10 mouse cellular contexts compared by ENCODE assay signal in the genomic region with DNA sequence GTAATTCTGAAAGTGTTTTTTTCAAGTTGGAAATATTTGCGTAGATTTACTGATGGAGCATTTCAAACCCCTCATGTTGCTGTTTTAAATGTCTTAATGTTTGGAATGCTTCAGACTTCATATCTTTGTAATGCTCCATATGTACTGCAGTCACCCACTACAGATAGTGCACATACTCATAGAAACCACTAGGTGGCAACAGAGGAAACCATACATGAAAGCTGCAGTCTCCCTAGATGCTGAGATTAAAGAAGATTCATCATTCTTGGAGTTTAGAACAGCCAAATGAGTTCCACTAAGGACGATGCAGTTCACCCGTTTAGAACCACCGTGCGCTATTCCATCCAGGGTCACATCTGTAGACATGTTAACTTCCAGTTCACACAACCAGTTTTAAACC. TPM values are rescaled to one million over a fixed set of nuclear protein-coding genes. Genes with fewer than 3 reads are reported as not detected.
A peak's percentile ranks its signal among the peaks of the same experiment; 100 is the strongest.
DNase-seq lines count a peak whose midpoint lies in the region; ATAC-seq and TF ChIP-seq lines count a peak whose summit lies in the region.
"Had no signal": no experiment of that assay in that cellular context is flagged by ENCODE, and none has a peak within 500 bp of the region (broad histone marks: within the 10 kb centered on the region; RNA-seq: fewer than 3 reads in every experiment).

No protein-coding gene starts in this region.

- no peak overlapping the region for H3K9ac ChIP-seq in forebrain, embryonic 13.5 days
- no peak overlapping the region for H3K9ac ChIP-seq in lung, postnatal 0 days (replicated peaks; ENCODE audit: low read depth)

- intact Hi-C loops in heart, postnatal 36 days (cut with DNase I) = loop anchor here (1.0 to 5.0 kb wide), 3 partner anchors 60 to 292 kb away; a partner anchor contains a TSS

- DNase-seq in heart, adult 8-10 months (ENCODE audit: low spot score) = peak; percentile 18
- no peak for DNase-seq in heart, postnatal 36 days
- peak; percentile 54 for DNase-seq in thymus, postnatal 0 days (ENCODE audit: low spot score)
- no peak for DNase-seq in thymus, adult 2 months
- peak; percentile 87 for DNase-seq in lung, postnatal 0 days (ENCODE audit: low spot score)
- DNase-seq in spleen, postnatal 36 days (ENCODE audit: low spot score in 2 of 2) = no peak
- DNase-seq in adrenal gland, adult 8-10 months = no peak

- H3K36me3 ChIP-seq in thymus, adult 2 months (ENCODE audit: control insufficient read depth, insufficient read depth, low read length) = no peaks in the 10 kb centered on the region
- H3K36me3 ChIP-seq in forebrain, embryonic 13.5 days (ENCODE audit: poor library complexity, severe bottlenecking) = no peaks in the 10 kb centered on the region
- H3K36me3 ChIP-seq in lung, postnatal 0 days (ENCODE audit: insufficient read depth, low read length) = no peaks in the 10 kb centered on the region

- no peak for TF ChIP-seq EP300 in lung, postnatal 0 days (IDR thresholded peaks at IDR 0.05)

- no peak overlapping the region for H3K4me3 ChIP-seq in thymus, adult 2 months (ENCODE audit: control insufficient read depth, insufficient read depth, low read length)
- no peak overlapping the region for H3K4me3 ChIP-seq in forebrain, embryonic 13.5 days
- no peak overlapping the region for H3K4me3 ChIP-seq in lung, postnatal 0 days (ENCODE audit: low read depth, low read length)

- H3K9me3 ChIP-seq in forebrain, embryonic 13.5 days (replicated peaks) = no peaks in the 10 kb centered on the region
- no peaks in the 10 kb centered on the region for H3K9me3 ChIP-seq in lung, postnatal 0 days (ENCODE audit: low read length)

- no peaks in the 10 kb centered on the region for H3K27me3 ChIP-seq in thymus, adult 2 months (ENCODE audit: control insufficient read depth, insufficient read depth, low read length)
- peaks cover 4% of the 10 kb centered on the region; the same call in 1 of the 2 replicates for H3K27me3 ChIP-seq in forebrain, embryonic 13.5 days
- no peaks in the 10 kb centered on the region for H3K27me3 ChIP-seq in lung, postnatal 0 days (replicated peaks; ENCODE audit: insufficient read depth, low read length)

- peaks cover 3% of the 10 kb centered on the region; the same call in 1 of the 2 replicates for H3K4me1 ChIP-seq in thymus, adult 2 months (replicated peaks; ENCODE audit: control insufficient read depth, insufficient read depth, low read length)
- H3K4me1 ChIP-seq in forebrain, embryonic 13.5 days = peaks cover 5% of the 10 kb centered on the region
- no peaks in the 10 kb centered on the region for H3K4me1 ChIP-seq in lung, postnatal 0 days (ENCODE audit: insufficient read depth, low read depth, low read length)

- no peak for TF ChIP-seq POLR2A in thymus, adult 2 months (IDR thresholded peaks at IDR 0.05; ENCODE audit: control insufficient read depth, extremely low read depth, insufficient read depth, low read length, poor library complexity)

- no peak overlapping the region for H3K27ac ChIP-seq in thymus, adult 2 months (ENCODE audit: control insufficient read depth, insufficient read depth, low read length)
- H3K27ac ChIP-seq in forebrain, embryonic 13.5 days = no peak overlapping the region
- no peak overlapping the region for H3K27ac ChIP-seq in lung, postnatal 0 days (ENCODE audit: low read length)

- no peak for TF ChIP-seq CTCF in thymus, adult 2 months (IDR thresholded peaks at IDR 0.05; ENCODE audit: borderline replicate concordance, control insufficient read depth, extremely low read depth, insufficient read depth, low read length, poor library complexity)
- peak; percentile 89 for TF ChIP-seq CTCF in lung, postnatal 0 days (IDR thresholded peaks at IDR 0.05)

- no peak overlapping the region for H3K4me2 ChIP-seq in forebrain, embryonic 13.5 days
- H3K4me2 ChIP-seq in lung, postnatal 0 days (replicated peaks; ENCODE audit: low read depth, low read length) = no peak overlapping the region

- ATAC-seq in forebrain, embryonic 13.5 days = peak; percentile 86
- peak; percentile 73 for ATAC-seq in lung, postnatal 0 days

- WGBS in thymus, adult 2 months = 20% methylated on average over 5 of the region's 5 CpGs
- 18% methylated on average over 5 of the region's 5 CpGs for WGBS in forebrain, embryonic 13.5 days
- WGBS in lung, postnatal 0 days = 11% methylated on average over 5 of the region's 5 CpGs

RNA-seq across cellular contexts. Expression of a gene that starts 0.8 kb away (rescaled TPM):
- not detected for total RNA-seq in heart, adult 8-10 months (2022)
- not detected for total RNA-seq in heart, postnatal 36 days (2021)
- 0.10 TPM in 1 of 2 replicates, not detected in the other for polyA plus RNA-seq in thymus, postnatal 0 days (2015; fragmentation: Nextera tagmentation; extraction: Ambion mirVana)
- not detected in 2 replicates for polyA plus RNA-seq in thymus, adult 2 months (2012; rRNA removed)
- not detected in 2 replicates for polyA plus RNA-seq in forebrain, embryonic 13.5 days (2015; fragmentation: Nextera tagmentation; extraction: Ambion mirVana)
- not detected in 2 replicates for polyA plus RNA-seq in lung, postnatal 0 days (2015; fragmentation: Nextera tagmentation; extraction: Ambion mirVana)
- total RNA-seq in adrenal gland, adult 8-10 months (2022) = not detected
- total RNA-seq: adrenal gland, postnatal 36 days had no signal

RNA-seq across cellular contexts. Expression of a gene that starts 7.5 kb away (rescaled TPM):
- not detected for total RNA-seq in heart, adult 8-10 months (2022)
- total RNA-seq in heart, postnatal 36 days (2021) = not detected
- 0.03 and 0.07 TPM in 2 replicates for polyA plus RNA-seq in thymus, postnatal 0 days (2015; fragmentation: Nextera tagmentation; extraction: Ambion mirVana)
- polyA plus RNA-seq in thymus, adult 2 months (2012; rRNA removed) = 0.03 TPM in 1 of 2 replicates, not detected in the other
- polyA plus RNA-seq in forebrain, embryonic 13.5 days (2015; fragmentation: Nextera tagmentation; extraction: Ambion mirVana) = not detected in 2 replicates
- not detected in 2 replicates for polyA plus RNA-seq in lung, postnatal 0 days (2015; fragmentation: Nextera tagmentation; extraction: Ambion mirVana)
- not detected for total RNA-seq in adrenal gland, adult 8-10 months (2022)
- total RNA-seq: adrenal gland, postnatal 36 days; left cerebral cortex, adult 18-20 months had no signal

RNA-seq across cellular contexts. Expression of a gene that starts 17.2 kb away (rescaled TPM):
- 100 to 1,000 TPM; 111 to 118 (median 114) TPM for total RNA-seq in heart, adult 8-10 months (2022)
- 100 to 1,000 TPM; 121 to 129 TPM for total RNA-seq in heart, postnatal 36 days (2021)
- polyA plus RNA-seq in thymus, postnatal 0 days (2015; fragmentation: Nextera tagmentation; extraction: Ambion mirVana) = 150 and 151 TPM in 2 replicates
- polyA plus RNA-seq in thymus, adult 2 months (2012; rRNA removed) = 48.0 and 68.4 TPM in 2 replicates
- polyA plus RNA-seq in forebrain, embryonic 13.5 days (2015; fragmentation: Nextera tagmentation; extraction: Ambion mirVana) = 144 and 170 TPM in 2 replicates
- polyA plus RNA-seq in lung, postnatal 0 days (2015; fragmentation: Nextera tagmentation; extraction: Ambion mirVana) = 95.9 and 96.5 TPM in 2 replicates
- total RNA-seq in adrenal gland, adult 8-10 months (2022) = 100 to 1,000 TPM in 2 of 4 experiments, 10 to 100 TPM in 2; 96.3 to 117 (median 103) TPM

RNA-seq across cellular contexts. Expression of a gene that starts 59.7 kb away (rescaled TPM):
- 1 to 10 TPM in 1 of 4 experiments, under 1 TPM in 3; 0.63 to 1.1 (median 0.81) TPM for total RNA-seq in heart, adult 8-10 months (2022)
- total RNA-seq in heart, postnatal 36 days (2021) = 1 to 10 TPM in 1 of 2 experiments, under 1 TPM in 1; 1.00 to 1.4 TPM
- polyA plus RNA-seq in thymus, postnatal 0 days (2015; fragmentation: Nextera tagmentation; extraction: Ambion mirVana) = 0.10 and 0.14 TPM in 2 replicates
- 0.06 and 0.09 TPM in 2 replicates for polyA plus RNA-seq in thymus, adult 2 months (2012; rRNA removed)
- polyA plus RNA-seq in forebrain, embryonic 13.5 days (2015; fragmentation: Nextera tagmentation; extraction: Ambion mirVana) = 0.18 and 0.28 TPM in 2 replicates
- 1.2 and 1.3 TPM in 2 replicates for polyA plus RNA-seq in lung, postnatal 0 days (2015; fragmentation: Nextera tagmentation; extraction: Ambion mirVana)
- under 1 TPM; 0.22 to 0.54 (median 0.28) TPM for total RNA-seq in adrenal gland, adult 8-10 months (2022)

Comparison
In these comparisons a context has a peak if more than half of its experiments do, and no peak if none do; other contexts are left out.
1. DNase-seq: peak in heart, adult 8-10 months (single experiment), thymus, postnatal 0 days (single experiment) and lung, postnatal 0 days (single experiment); none in heart, postnatal 36 days (0 of 2), thymus, adult 2 months (single experiment), spleen, postnatal 36 days (0 of 2) and adrenal gland, adult 8-10 months (single experiment).